Mouse (Mus musculus): ENCODE results near the gene Mast2.

DNA sequence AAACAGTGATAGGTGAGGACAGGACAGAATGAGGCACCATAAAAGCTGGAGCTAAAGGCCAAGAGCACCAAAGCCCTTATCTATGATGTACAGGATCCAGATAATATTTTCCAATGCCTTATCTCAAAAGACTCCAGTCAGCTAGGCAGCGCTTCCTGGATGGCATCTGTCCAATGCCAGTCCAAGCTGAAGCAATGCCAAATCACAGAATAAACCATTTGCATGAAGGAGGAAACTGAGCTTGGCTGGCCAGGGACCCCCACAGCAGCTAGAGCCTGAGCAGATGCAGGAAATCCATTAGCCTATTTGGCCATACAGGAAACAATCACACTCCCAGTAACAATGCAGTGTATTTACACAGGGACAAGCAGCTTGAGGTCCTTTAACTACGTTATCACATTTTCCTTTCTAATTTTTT is 27.1 kb upstream of the Mast2 start:
- no peak for TF ChIP-seq CTCF (IDR thresholded peaks at IDR 0.05; ENCODE audit: control insufficient read depth, insufficient read depth, low read length)
- TF ChIP-seq POLR2A (IDR thresholded peaks at IDR 0.05; ENCODE audit: borderline replicate concordance, control insufficient read depth, low read depth, low read length): no peak

Measured in bone marrow, adult 2 months (tissue).